Mouse (Mus musculus) lung, postnatal 10 days (tissue): ENCODE data around the gene Tmem69.

Experiments
- DNase-seq: peaks from one replicate; pipeline ENCODE4 v3.0.0; 2021

The Tmem69 gene

DNA sequence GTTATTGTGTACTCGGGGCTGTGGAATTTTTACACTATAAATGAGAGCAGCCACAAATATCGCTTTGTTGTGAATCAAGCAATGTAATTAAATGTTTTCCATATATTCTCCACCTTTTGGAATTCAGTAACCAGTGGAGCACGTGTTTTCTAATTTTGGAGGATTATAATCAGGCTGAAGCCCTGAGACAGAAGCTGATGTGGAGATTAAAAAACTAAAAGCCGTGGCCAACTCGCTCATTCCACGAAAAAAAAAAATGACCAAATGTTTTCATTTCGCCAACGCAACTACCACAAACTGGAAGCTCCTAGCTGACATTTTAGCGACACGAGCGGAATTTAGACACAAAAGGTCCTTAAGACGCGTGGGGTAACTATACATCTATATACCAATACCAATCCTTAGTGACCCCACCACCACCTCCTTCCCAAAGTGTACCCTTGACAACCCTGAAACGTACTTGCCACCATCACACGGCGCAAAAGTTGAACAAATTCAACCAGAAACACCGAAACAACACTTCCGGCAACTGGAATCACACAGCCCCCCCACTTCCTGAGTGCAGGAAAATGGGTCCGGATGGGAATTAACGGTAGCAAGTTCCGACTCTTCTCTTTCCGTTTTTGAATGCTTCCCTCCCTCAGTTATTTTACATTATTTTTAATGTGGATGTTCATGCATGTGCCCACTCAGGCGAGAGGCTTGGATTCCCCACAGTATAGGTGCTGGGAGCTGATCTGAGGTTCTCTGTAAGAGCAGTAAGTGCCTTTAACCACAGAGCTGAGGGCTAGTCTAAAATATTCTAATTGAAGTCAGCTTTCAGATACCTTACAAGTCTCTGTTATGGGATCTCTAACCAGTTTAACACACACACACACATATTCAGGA, at the start of gene Tmem69:
Gene Tmem69 (minus strand): TSS at position 524 of the 888 bp plus-strand sequence.
- peak; percentile 90 for DNase-seq

- peak; percentile 93 for DNase-seq
These were observed 41.5 kb upstream of the Tmem69 start for GRCm38 (mm10) chr4:116596978-116597881.

DNA sequence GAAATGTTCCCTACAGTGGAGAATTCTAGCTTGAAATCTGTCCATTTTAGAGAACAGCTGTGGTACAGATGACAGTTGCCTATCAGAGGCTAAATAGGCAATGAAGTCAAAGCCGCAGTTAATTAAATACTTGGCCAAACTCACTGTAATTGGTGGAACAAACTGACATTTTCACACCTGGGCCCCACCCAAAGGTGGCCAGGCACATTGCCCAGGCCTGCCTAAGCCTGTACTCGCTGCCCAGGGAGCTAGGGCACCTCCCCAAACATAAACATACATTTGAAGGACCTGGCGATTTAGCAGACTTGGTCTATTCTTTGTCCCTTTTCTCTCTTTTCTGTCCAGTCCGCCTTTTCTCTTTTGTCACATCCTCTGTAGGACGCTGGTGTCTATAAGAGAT, 40.6 kb upstream of the Tmem69 start, which contains the start of gene Ccdc17:
Gene Ccdc17 (plus strand): TSS at position 276 of the 400 bp plus-strand sequence.
- DNase-seq, result peak; percentile 3

DNA sequence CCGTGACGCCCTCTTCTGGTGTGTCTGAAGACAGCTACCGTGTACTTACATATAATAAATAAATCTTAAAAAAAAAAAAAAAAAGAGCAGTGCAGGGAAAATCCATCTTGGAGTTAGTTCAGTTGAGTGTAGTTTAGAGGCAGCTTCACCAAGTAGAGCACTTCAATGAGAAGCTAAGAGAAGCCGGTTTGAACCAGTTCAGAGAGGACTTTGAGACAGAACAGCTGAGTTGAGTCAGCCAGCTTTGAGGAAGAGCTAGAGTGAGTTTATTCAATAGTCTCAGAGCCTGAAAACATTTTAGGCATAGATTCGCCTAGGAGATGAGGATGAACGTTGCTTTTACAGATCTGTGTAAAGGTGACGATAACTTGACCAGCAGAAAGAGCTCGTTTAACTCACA, 40.1 kb upstream of the Tmem69 start:
- no peak for DNase-seq

DNA sequence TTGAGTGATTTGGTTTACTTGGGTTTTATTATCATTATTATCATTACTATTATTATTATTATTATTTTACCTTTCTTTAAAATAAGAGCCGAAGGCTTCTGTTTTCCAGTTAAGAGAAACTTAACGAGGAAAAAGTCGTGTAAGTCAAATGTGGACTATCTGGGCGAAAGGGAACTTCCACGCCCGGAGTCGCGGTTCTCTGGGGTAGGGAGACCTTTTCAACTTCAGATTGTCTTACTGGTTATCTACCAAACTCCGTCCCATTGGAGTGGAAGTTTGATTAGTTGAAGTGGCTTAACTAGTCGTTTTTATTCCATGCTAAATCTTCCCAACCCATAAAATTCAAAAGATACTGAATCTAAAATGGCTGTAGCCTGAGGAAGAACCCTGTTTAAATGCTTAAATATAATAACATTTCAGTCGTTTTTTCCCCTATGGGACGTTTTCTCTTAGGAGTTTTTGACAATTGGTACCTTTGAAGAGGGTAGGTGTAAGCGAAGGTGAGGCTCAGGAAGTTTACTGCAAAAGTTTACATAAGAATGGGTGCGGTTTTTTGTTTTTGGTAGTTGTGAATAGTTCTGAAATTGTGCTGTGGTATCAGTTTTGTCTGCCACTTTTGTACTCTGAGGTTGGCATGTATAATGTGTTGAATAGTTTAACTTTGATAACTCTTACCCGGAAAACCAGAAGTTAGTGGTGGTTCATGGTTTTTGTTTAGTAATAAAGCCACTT, 2.6 kb upstream of the Tmem69 start:
- peak; percentile 7 for DNase-seq

DNA sequence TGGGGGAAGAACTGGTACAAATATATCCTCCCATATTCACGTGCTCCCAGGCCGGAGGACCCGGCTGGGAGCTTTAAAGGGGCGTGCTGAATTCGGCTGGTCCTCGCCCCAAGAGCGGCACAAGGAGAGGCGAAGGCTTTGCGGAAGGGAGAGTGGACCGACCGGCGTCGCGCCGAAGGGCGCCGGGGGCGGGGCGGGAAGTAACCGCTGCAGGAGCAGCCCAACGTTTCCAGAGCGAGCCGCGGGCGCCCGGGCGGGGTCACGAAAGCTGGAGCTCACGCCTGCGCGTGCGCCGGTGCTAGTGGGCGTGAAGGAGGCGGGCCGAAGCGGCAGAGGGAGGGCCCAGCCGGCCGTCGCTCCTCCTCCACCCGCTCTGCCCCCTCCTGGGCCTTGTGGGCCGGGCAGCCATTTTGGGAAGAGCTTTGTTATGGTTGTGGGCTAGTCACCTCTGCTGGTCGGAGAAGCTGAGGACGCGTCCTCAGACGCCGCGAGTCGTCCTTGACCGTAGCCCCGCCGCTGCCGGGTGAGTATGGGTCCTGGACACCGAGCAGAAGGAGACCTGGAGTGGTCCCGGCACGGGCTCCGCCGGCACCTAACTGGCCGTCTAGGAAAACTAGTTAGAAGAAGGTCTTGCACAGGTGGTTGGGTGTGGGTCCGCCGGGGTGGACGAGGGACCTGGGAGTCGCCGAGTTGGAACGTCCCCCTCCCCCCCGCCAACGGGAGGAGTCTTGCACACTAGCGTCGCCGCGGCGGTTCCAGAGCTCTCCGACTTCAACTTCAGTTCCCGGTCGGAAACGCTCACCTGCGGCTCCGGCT, 1.8 kb upstream of the Tmem69 start, which contains the start of gene Gpbp1l1:
Gene Gpbp1l1 (plus strand): TSS at position 353 of the 816 bp plus-strand sequence.
- DNase-seq, result peak; percentile 97

GRCm38 (mm10) chr4:116556561-116557305, 997 bp upstream of the Tmem69 start:
- DNase-seq, result peak; percentile 97

GRCm38 (mm10) chr4:116553035-116553434, 2.7 kb downstream of the Tmem69 start:
- DNase-seq, result no peak

- DNase-seq, result no peak
These were observed 5.3 kb downstream of the Tmem69 start for GRCm38 (mm10) chr4:116550432-116550831.

GRCm38 (mm10) chr4:116537737-116538136, 18.0 kb downstream of the Tmem69 start:
- no peak for DNase-seq

GRCm38 (mm10) chr4:116536351-116536750, 19.4 kb downstream of the Tmem69 start:
- no peak for DNase-seq

DNA sequence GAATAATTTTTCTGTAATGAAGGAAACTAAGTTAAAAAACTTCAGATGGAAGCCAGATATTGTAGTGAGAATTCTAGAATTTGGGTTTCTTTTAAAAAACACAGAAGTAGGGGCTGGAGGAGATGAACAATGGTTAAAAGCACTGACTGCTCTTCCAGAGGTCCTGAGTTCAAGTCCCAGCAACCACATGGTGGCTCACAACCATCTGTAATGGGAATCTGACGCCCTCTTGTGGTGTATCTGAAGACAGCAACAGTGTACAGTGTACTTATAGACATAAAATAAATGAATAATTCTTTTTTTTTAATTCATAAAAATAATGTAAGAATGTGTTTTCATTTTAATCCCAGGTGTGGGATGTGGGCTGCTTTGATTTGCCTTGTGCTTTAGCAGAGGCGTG, 24.6 kb downstream of the Tmem69 start:
- DNase-seq, result no peak

DNA sequence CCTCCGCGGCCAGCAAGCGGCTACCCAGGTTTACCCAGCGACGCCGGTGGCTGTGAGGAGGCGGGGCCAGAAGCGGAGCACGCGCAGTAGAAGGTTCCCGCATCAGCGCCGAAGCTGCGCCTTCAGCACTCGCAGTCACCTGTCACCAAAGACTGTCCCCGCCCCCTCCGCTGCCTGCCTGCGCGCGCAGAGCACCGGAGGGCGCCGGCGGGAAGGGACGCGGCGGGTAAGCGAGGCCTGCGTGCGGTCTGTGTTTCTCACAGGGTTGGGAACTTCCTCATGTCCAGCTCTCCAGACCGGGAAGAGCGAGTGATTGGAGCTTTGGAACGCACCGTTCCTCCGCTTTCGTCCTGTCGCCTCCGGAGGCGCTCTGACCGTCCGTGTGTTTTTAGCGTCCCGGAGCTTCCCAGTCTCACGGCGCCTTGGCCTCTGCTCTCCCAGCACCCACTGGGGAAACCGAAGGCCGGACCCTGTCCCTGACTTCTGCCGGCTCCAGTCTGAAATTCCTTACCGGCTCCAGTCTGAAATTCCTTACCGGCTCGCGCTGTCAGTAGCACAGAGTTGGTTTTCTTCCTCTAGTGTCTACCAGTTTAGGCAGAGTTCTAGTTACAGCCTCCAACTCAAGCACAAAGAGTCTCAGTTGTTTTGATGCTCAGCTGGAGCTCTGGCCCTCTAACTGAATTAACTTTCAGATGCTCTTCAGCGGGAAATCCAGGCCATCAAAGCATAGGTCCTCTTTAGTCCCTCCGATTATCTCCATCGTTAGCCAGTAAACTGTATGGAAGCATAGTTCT, 48.1 kb downstream of the Tmem69 start, which contains the start of gene Ipp:
Gene Ipp (plus strand): TSS at position 125 of the 794 bp plus-strand sequence.
- peak; percentile 97 for DNase-seq

GRCm38 (mm10) chr4:116506886-116507424, 48.8 kb downstream of the Tmem69 start:
- DNase-seq, result peak; percentile 3
